Mouse (Mus musculus) left cerebral cortex, adult 18-20 months (tissue): ENCODE results near the gene Optn. TPM values are rescaled to one million over a fixed set of nuclear protein-coding genes. Genes with fewer than 3 reads are reported as not detected.
"Not testable (repeated sequence)": the region's sequence is repeated elsewhere in the genome, so short reads cannot be mapped to it uniquely, and the experiment has no call there.

Source experiments
- DNase-seq, 2 experiments: peaks; one replicate each; pipeline ENCODE4 v3.0.0; 2021 to 2022; ENCODE audit warnings: low spot score in 2 of 2, mixed read lengths in 1 of 2
- long read RNA-seq, 2 experiments: library from polyadenylated mRNA; stranded (forward); transcript quantifications; one replicate each; pipeline ENCODE4 v2.0.0; 2021
- total RNA-seq, 2 experiments: library from RNA; stranded (reverse); gene quantifications; 2 replicates each; pipeline ENCODE4 v1.2.3; 2021

The Optn gene
- 10 to 100 TPM; 19.3 to 20.7 TPM for total RNA-seq
- long read RNA-seq, experiment 1, transcript Optn-202 (14 exons, 2,614 nt): major isoform, 9 of 21 reads
- long read RNA-seq, experiment 1, partial matches to known transcripts: 3 of 21 reads
- long read RNA-seq, experiment 1, other reads (novel, unspliced or antisense): 8 of 21 reads
- long read RNA-seq, experiment 2, transcript Optn-202 (14 exons, 2,614 nt): major isoform, 6 of 21 reads
- long read RNA-seq, experiment 2, partial matches to known transcripts: 1 of 21 reads
- long read RNA-seq, experiment 2, other reads (novel, unspliced or antisense): 11 of 21 reads

DNA sequence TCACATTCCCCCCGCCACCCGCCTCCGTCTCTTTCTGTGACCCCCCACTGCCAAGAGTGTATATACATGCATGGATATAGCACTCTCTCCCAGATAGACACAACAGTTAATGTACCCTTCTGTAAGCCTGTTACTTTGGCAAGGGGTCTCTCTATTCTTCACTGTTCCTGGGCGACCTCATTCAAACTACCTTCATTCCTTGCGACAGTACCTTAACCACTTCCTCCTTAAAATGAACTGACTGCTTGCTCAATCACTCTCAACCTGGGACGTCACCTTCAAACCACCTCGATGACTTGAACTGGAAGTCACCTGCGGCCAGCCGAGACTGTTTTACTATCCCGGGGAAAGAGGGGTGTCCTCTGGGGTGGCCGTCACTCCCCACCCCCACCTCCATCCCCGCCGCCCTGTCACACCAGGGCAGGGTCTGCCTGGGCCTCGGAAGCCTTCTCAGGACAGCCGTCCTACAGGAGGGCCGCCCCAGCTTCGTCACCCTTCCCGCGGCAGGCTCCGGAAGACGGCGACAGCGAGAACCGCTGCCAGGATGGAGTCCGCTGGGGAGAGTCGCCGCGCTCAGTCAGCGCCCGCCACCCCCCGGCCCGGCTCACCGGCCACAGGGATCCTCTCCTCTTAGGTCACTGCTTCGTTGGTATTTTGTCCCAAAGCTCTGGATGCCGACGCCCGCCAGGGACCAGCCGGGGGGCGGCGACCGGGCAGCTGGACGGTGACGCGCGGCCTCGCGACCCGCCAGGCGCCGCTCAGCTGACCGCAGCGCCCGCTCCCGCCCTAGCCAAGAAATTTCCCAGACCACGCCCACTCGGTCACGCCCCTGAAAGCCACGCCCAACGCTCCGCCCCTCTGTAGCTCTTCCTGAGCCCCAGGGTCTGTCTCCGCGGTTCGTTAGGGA lies at the start of gene Optn:
Gene Optn, minus strand, starts transcription at position 753 of the 907 bp plus-strand sequence.
- DNase-seq: peak; percentile 80 to 87

GRCm38 (mm10) chr2:5112785-5113291 lies 49.0 kb upstream of the Optn start:
- DNase-seq: no peak

DNA sequence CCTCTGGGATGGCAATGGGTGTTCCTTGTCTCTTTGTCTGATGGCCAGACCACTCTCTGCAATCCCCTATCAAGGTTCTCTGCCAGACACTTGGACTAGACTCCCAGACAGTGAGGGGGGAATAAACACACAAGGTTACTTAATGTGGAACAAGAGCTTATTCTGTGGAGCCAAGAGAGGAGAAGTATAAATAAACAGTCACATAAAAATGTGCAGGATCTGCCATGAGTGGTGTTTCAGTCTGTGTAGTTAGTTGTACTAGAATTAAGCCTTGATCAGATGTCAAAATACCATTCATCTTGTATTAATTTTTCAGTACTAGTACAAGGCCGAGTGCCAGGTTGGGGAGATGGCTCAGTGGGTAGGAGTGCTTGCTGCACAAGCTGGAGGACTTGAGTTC lies 39.0 kb upstream of the Optn start:
- DNase-seq: no peak

DNA sequence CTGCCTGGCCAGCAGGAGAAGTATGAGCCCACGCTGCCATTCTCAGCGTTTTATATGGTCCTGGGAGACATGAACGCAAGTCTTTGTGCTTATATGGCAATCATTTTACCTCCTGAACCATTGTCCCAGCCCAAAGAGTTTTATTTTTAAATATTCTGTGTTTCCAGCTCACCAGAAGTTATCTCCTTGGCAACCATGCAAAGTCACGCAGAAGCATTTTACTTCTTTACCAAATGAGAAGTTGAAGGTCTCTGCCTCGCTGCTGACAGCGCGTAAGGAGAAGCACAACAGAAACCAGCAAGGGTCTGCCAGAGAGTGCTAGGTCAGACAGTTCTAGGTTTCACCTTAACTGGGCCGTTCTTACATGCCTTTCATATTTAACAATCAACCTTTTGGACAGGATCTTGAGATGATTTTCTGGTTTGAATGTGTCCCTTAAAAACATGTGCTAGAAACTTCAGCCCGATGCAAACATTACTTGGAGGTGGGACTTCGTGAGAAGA lies 37.9 kb upstream of the Optn start:
- DNase-seq: no peak

GRCm38 (mm10) chr2:5099176-5099575 lies 35.3 kb upstream of the Optn start:
- no peak for DNase-seq

DNA sequence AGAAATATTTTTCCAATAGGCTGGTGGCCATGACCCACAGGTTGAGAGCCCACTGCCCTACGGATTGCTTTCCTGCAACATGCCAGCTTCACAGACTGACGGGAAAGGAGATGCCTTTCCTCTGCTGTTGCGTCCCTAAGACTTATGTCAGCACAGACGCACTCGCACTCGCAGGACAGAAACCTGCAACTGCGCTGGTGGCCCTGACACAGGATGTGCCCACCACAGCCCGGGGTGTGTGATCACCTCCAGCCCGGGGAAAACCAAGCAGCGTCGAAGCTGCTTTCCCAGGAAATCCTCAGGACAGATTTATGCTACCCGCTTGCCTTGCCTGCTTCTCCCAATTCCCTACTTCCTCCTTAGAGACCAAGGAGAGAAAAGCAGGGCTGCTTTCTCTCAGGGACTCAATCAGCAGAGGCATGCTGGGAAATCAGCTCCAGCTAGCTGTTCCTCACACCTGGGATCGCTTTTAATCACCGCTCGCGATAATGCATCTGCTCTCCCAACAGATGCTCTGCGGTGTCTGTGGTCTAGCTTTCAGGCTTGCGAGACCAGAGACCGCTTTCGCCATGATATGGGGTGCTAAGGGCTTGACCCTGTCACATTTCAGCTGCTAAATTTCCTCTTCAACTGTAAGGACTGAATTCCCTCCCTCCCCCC lies 34.1 kb upstream of the Optn start:
- no peak for DNase-seq

GRCm38 (mm10) chr2:5095316-5095715 lies 31.5 kb upstream of the Optn start:
- no peak for DNase-seq

GRCm38 (mm10) chr2:5094876-5095275 lies 31.0 kb upstream of the Optn start:
- peak in 1 of 2 experiments; percentile 11 for DNase-seq

DNA sequence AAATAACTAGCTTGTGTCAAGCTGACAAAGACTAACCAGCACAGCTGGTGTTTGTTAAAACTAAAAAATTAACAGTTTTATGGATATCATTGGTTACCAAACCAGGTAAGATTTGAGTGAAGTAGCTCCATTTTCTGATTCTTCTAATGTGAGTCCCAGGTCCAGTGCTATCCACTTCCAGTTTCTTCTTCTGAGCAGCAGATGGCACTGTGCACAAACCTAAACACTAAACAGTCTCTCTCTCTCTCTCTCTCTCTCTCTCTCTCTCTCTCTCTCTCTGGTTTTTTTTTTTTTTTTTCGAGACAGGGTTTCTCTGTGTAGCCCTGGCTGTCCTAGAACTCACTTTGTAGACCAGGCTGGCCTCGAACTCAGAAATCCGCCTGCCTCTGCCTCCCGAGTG lies 26.5 kb upstream of the Optn start:
- DNase-seq: peak; percentile 15 to 55

GRCm38 (mm10) chr2:5087667-5088066 lies 23.8 kb upstream of the Optn start:
- no peak for DNase-seq

DNA sequence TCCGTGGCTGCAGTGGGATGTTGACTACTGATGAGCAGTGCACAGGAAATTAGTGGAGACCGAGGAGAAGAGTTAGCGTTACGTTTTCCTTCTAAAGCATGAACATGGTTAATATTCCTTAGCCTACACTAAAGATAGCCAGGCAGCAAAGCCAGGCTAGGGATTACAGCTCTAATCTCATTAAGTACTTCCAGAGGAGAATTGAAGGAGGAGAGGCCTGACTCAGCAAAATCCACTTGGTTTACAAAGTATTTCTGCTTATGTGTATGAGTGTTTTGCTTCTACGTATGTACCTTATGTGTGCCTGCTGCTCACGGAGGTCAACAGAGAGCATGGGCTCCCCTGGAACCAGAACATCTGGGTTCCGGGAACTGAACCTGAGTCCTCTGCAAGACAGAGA lies 19.9 kb upstream of the Optn start:
- DNase-seq: no peak

GRCm38 (mm10) chr2:5080053-5080787 lies 16.4 kb upstream of the Optn start:
- DNase-seq: peak; percentile 36 to 50

- no peak for DNase-seq
Observed at GRCm38 (mm10) chr2:5077937-5078336, 14.1 kb upstream of the Optn start.

DNA sequence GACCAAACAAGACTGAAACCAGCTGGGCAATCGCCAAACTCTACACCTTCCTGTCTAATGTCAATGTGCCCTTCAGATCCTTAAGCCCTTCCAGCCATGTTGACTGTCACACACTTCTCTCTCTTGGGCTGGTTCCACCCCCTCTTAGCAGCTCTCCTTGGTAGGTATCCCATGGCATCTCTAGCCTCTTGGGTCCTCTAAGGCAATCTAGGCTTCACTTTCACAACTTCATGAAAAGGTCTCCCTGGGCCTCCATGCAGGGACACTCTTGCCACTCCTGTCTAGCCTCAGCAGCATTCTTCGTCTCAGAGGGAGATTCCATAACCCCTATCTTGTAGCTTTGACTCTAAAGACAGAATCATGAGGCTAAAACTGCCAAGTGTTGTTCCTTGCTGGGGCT lies 13.6 kb upstream of the Optn start:
- DNase-seq: no peak

- no peak for DNase-seq
Observed at GRCm38 (mm10) chr2:5075856-5076255, 12.0 kb upstream of the Optn start.

- DNase-seq: no peak
Observed at GRCm38 (mm10) chr2:5075432-5075831, 11.6 kb upstream of the Optn start.

DNA sequence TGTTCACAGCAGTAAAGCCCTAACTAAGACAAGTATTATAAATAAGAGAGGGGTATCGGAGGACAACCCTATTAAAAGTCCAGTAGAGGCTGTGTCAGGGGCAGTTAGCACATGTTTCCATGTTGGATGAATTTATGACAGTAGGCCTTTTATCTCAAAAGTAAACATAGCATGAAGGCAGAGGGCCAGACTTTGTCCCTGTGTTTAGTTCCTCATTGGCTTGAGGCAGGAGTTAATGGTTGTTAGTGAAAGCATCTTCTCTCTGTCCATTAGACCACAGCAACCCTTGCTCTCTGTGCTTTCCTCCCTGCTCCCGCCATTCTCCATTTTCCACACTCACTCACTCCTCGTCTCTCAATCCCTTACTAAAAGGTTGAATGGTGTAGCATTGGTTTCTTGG lies 9.9 kb upstream of the Optn start:
- no peak for DNase-seq

DNA sequence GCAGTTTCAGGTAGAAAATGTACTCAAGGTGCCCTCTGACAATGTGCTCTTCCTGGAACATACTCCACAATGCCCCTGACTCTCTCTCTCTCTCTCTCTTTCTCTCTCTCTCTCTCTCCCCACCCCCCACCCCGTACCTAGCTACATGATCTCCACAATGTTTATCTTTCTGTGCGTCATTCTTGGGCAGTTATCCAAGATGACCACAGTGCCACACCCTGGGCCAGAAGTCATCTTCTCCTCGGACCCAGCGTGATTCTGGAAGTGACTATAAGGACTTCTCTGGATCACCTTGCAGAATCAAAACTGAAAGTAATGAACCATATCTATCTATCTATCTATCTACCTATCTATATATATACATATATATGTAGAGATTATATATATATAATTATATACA lies 4.1 kb upstream of the Optn start:
- DNase-seq: no peak

GRCm38 (mm10) chr2:5067254-5067653 lies 3.4 kb upstream of the Optn start:
- DNase-seq: not testable (repeated sequence)

- DNase-seq: no peak
Observed at GRCm38 (mm10) chr2:5064247-5064646, 396 bp upstream of the Optn start.
